Mouse (Mus musculus): ENCODE measurements around the gene Eloa. TPM values are rescaled to one million over a fixed set of nuclear protein-coding genes. Genes with fewer than 3 reads are reported as not detected.

Gene Eloa
- polyA plus RNA-seq, 2 experiments = 16.2 to 30.0 TPM

DNA sequence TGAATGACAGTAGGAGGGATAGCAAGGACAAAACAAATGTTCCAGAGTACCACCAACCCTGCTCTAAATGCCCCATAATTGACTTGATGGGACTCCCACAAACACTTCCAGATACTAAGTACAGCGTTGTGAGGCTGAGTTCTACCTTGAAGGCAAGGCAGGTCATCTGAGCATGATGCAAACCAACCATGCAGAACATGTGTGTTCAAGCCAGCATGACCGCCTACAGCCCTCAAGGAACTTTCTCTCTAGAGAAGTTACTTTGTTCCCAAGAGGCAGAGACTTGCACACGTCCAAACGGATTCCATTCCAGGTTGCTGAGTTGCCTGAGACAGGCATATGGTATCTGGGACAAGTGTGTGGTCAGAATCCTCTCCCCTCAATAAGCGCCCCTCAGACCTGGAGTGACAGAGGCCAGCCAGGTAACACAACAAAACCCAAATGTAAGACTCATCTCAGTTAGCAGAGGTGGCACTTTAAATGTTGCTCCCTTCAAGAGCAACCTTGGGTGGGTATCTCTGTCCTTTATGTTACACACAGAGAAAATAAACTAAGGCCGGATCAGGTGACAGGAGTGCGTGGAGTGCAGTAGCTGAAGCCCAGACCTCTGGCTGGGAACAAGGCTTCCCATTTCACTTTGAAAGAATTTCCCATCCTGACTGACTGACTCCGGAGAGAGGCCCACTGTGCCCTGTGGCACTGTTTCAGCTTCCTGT, 6.0 kb upstream of the Eloa start:
- no peak for TF ChIP-seq EP300 (IDR thresholded peaks at IDR 0.05; ENCODE audit: low read depth)
- TF ChIP-seq CTCF (IDR thresholded peaks at IDR 0.05; ENCODE audit: low read depth) = no peak
- Histone ChIP-seq H3K27me3 (ENCODE audit: control insufficient read depth, insufficient read depth, low read length) (no peaks in the 10 kb centered on the region), H3K4me2 (ENCODE audit: low read depth) (no peak overlapping the region; the same call in 1 of the 2 replicates), H3K27ac (peak overlapping the region; percentile 21; the same call in 1 of the 2 replicates), H3K4me1 (replicated peaks; ENCODE audit: control insufficient read depth in 2 of 2, insufficient read depth in 2 of 2, low read length in 1 of 2) (peaks cover 14 to 39% of the 10 kb centered on the region in 2 experiments), H3K9ac (replicated peaks) (no peak overlapping the region), H3K4me3 (ENCODE audit: insufficient read depth in 1 of 2, low read depth in 2 of 2, low read length in 2 of 2) (no peak overlapping the region), H3K36me3 (replicated peaks; ENCODE audit: control insufficient read depth, insufficient read depth, low read depth) (no peaks in the 10 kb centered on the region), H3K9me3 (ENCODE audit: control insufficient read depth, low read length) (no peaks in the 10 kb centered on the region)
- DNase-seq (ENCODE audit: low read depth in 3 of 3, low spot score in 3 of 3) (no peak), ATAC-seq (ENCODE audit: insufficient read depth) (no peak)
- WGBS (ENCODE audit: insufficient replicate concordance) = 67% methylated on average over 8 of the region's 8 CpGs

GRCm38 (mm10) chr4:136025350-136025749, 3.8 kb upstream of the Eloa start:
- Histone ChIP-seq H3K27ac (no peak overlapping the region), H3K4me2 (ENCODE audit: low read depth) (no peak overlapping the region), H3K9ac (replicated peaks) (no peak overlapping the region), H3K4me1 (replicated peaks; ENCODE audit: control insufficient read depth in 2 of 2, insufficient read depth in 2 of 2, low read length in 1 of 2) (peaks cover 20 to 29% of the 10 kb centered on the region in 2 experiments), H3K36me3 (replicated peaks; ENCODE audit: control insufficient read depth, insufficient read depth, low read depth) (no peaks in the 10 kb centered on the region), H3K27me3 (ENCODE audit: control insufficient read depth, insufficient read depth, low read length) (no peaks in the 10 kb centered on the region), H3K4me3 (ENCODE audit: insufficient read depth in 1 of 2, low read depth in 2 of 2, low read length in 2 of 2) (no peak overlapping the region), H3K9me3 (ENCODE audit: control insufficient read depth, low read length) (no peaks in the 10 kb centered on the region)
- no peak for DNase-seq (ENCODE audit: low read depth in 3 of 3, low spot score in 3 of 3)
- peak; percentile 22; the same call in 1 of the 2 replicates for TF ChIP-seq CTCF (IDR thresholded peaks at IDR 0.05; ENCODE audit: low read depth)
- TF ChIP-seq EP300 (IDR thresholded peaks at IDR 0.05; ENCODE audit: low read depth) = no peak
- no peak for ATAC-seq (ENCODE audit: insufficient read depth)
- WGBS (ENCODE audit: insufficient replicate concordance) = 71% methylated on average over 1 of the region's 1 CpGs

GRCm38 (mm10) chr4:136022924-136023323, 1.4 kb upstream of the Eloa start:
- Histone ChIP-seq H3K9me3 (ENCODE audit: control insufficient read depth, low read length) (no peaks in the 10 kb centered on the region), H3K36me3 (replicated peaks; ENCODE audit: control insufficient read depth, insufficient read depth, low read depth) (no peaks in the 10 kb centered on the region; the same call in 1 of the 2 replicates), H3K27ac (no peak overlapping the region), H3K9ac (replicated peaks) (no peak overlapping the region), H3K4me1 (replicated peaks; ENCODE audit: control insufficient read depth in 2 of 2, insufficient read depth in 2 of 2, low read length in 1 of 2) (peaks cover 19 to 21% of the 10 kb centered on the region in 2 experiments), H3K4me3 (ENCODE audit: insufficient read depth in 1 of 2, low read depth in 2 of 2, low read length in 2 of 2) (no peak overlapping the region), H3K27me3 (ENCODE audit: control insufficient read depth, insufficient read depth, low read length) (no peaks in the 10 kb centered on the region), H3K4me2 (ENCODE audit: low read depth) (no peak overlapping the region)
- ATAC-seq (ENCODE audit: insufficient read depth) = no peak
- no peak for DNase-seq (ENCODE audit: low read depth in 3 of 3, low spot score in 3 of 3)
- TF ChIP-seq CTCF (IDR thresholded peaks at IDR 0.05; ENCODE audit: low read depth) (no peak), EP300 (IDR thresholded peaks at IDR 0.05; ENCODE audit: low read depth) (no peak)
- 95% methylated on average over 9 of the region's 9 CpGs for WGBS (ENCODE audit: insufficient replicate concordance)

DNA sequence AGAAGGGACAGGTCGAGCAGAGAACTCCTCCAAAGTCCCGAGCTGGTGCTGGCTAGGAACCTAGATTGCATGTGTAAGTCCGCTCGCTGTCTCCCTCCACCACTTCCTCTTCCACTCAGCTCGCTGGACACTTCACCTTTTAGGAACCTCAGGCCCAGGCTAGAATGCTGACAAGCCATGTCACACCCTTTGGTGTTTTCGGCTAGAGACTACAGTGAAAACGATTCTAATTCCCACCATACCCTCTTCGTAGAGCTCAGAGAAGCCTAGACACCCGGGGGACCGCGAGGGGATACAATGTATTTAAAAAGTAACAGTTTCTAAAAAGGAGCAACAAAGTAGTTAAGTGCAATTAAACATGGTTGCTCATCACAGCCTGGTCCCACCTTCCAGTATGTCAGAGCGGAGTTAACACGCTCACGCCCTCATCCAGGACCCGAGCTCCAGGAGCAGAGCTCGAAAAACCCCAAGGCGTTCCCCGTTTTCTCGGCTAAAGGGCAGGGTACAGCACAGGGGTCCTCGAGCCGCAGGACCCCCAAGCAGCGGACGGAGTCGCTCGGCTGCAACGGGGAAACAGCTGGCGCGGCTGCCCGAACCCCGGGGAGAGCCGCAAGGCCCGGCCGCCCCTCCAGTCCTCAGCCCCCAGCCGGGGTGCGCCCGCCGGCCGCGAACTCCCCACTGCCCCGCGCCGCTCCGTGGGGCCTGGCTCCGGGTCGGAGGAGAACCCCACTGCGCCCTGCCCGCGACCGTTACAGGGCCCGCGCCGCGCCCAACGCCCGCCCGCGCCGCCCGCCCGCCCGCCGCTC, 617 bp downstream of the Eloa start:
- under 1% methylated on average over 53 of the region's 62 CpGs for WGBS (ENCODE audit: insufficient replicate concordance)
- DNase-seq (ENCODE audit: low read depth in 3 of 3, low spot score in 3 of 3) (peak; percentile 28 to 45 (median 41)), ATAC-seq (ENCODE audit: insufficient read depth) (peak; percentile 71)
- Histone ChIP-seq H3K27ac (peak overlapping the region; percentile 76), H3K4me1 (replicated peaks; ENCODE audit: control insufficient read depth in 2 of 2, insufficient read depth in 2 of 2, low read length in 1 of 2) (peaks cover 12 to 20% of the 10 kb centered on the region in 2 experiments), H3K27me3 (ENCODE audit: control insufficient read depth, insufficient read depth, low read length) (no peaks in the 10 kb centered on the region), H3K9me3 (ENCODE audit: control insufficient read depth, low read length) (no peaks in the 10 kb centered on the region), H3K9ac (replicated peaks) (peak overlapping the region; percentile 96), H3K4me2 (ENCODE audit: low read depth) (peak overlapping the region; percentile 95), H3K36me3 (replicated peaks; ENCODE audit: control insufficient read depth, insufficient read depth, low read depth) (no peaks in the 10 kb centered on the region; the same call in 1 of the 2 replicates), H3K4me3 (ENCODE audit: insufficient read depth in 1 of 2, low read depth in 2 of 2, low read length in 2 of 2) (peak overlapping the region; percentile 90 to 97)
- TF ChIP-seq EP300 (IDR thresholded peaks at IDR 0.05; ENCODE audit: low read depth) = no peak
- no peak for TF ChIP-seq CTCF (IDR thresholded peaks at IDR 0.05; ENCODE audit: low read depth)

DNA sequence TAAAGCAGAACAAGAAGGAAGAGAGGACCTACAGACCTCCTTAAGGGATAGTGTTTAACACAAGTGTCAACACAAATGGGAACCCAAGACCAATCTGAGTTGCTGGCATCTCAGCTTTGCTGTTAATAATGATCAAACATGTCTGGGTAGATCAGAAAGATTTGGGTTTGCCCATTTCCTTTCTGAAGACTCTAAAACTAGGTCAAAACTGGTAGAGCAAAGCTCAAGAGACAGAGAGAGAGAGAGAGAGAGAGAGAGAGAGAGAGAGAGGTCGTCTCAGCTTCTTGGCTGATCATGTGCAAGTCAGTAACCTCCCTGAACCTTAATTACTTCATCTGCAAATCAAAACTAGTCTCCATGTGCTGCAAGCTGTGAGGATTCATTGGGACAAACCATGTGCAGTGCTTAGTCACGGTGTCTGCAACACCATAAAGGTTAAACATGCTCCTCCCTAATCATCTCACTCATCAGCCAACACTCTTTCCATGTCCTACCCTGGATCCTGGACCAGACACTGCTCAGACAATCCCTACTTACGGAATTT, 5.4 kb downstream of the Eloa start:
- Histone ChIP-seq H3K9me3 (ENCODE audit: control insufficient read depth, low read length) (no peaks in the 10 kb centered on the region), H3K4me3 (ENCODE audit: insufficient read depth in 1 of 2, low read depth in 2 of 2, low read length in 2 of 2) (no peak overlapping the region), H3K9ac (replicated peaks) (no peak overlapping the region), H3K4me2 (ENCODE audit: low read depth) (no peak overlapping the region), H3K36me3 (replicated peaks; ENCODE audit: control insufficient read depth, insufficient read depth, low read depth) (peaks cover 27% of the 10 kb centered on the region), H3K27me3 (ENCODE audit: control insufficient read depth, insufficient read depth, low read length) (no peaks in the 10 kb centered on the region), H3K4me1 (replicated peaks; ENCODE audit: control insufficient read depth in 2 of 2, insufficient read depth in 2 of 2, low read length in 1 of 2) (peaks cover 10 to 14% of the 10 kb centered on the region in 2 experiments), H3K27ac (no peak overlapping the region)
- ATAC-seq (ENCODE audit: insufficient read depth) = no peak
- no peak for TF ChIP-seq EP300 (IDR thresholded peaks at IDR 0.05; ENCODE audit: low read depth)
- TF ChIP-seq CTCF (IDR thresholded peaks at IDR 0.05; ENCODE audit: low read depth) = no peak
- 72% methylated on average over 3 of the region's 3 CpGs for WGBS (ENCODE audit: insufficient replicate concordance)
- DNase-seq (ENCODE audit: low read depth in 3 of 3, low spot score in 3 of 3) = no peak
